Mouse (Mus musculus) ES-E14 (cell line): Measurements from ENCODE around the gene Rbfox3. TPM values are rescaled to one million over a fixed set of nuclear protein-coding genes. Genes with fewer than 3 reads are reported as not detected.

Experiments
- DNase-seq: peaks from one replicate; pipeline ENCODE4 v3.0.0-alpha.2; 2013; ENCODE audit warnings: low read depth, low spot score
- H3K27ac ChIP-seq: 2 replicates; pipeline ENCODE4 v1.5.1; 2012; ENCODE audit warnings: low read depth, mild to moderate bottlenecking, low read length, moderate library complexity, mixed read lengths; ENCODE audit not compliant: poor library complexity, insufficient read depth, severe bottlenecking
- H3K36me3 ChIP-seq: 2 replicates; pipeline ENCODE4 v1.6.1; 2012; ENCODE audit warnings: mild to moderate bottlenecking, low read length, moderate library complexity, mixed read lengths; ENCODE audit not compliant: control insufficient read depth, poor library complexity, insufficient read depth, severe bottlenecking
- H3K4me1 ChIP-seq, 2 experiments: fragments of 150-350 bp in 1 of 2; sonication (generic) in 1 of 2; 2 replicates each; pipeline ENCODE4 v1.6.1; 2012; ENCODE audit warnings: low read length in 2 of 2, mild to moderate bottlenecking in 1 of 2, mixed read lengths in 1 of 2; ENCODE audit not compliant: control insufficient read depth in 2 of 2, insufficient read depth in 2 of 2, poor library complexity in 1 of 2
- H3K4me3 ChIP-seq, 2 experiments: fragments of 150-350 bp in 1 of 2; sonication (generic) in 1 of 2; 2 replicates each; pipeline ENCODE4 v1.5.1; 2012; ENCODE audit warnings: low read length in 2 of 2, low read depth in 1 of 2, mild to moderate bottlenecking in 1 of 2, mixed read lengths in 1 of 2; ENCODE audit not compliant: insufficient read depth in 1 of 2, poor library complexity in 1 of 2, severe bottlenecking in 1 of 2
- H3K9ac ChIP-seq: 2 replicates; pipeline ENCODE4 v1.6.1; 2012; ENCODE audit warnings: low read depth, mild to moderate bottlenecking, low read length, mixed read lengths; ENCODE audit not compliant: poor library complexity, insufficient read depth, severe bottlenecking
- H3K9me3 ChIP-seq: fragments of 150-350 bp; sonication (generic); 2 replicates; pipeline ENCODE4 v1.6.1; 2012; ENCODE audit warnings: low read depth, mild to moderate bottlenecking, low read length; ENCODE audit not compliant: control insufficient read depth, insufficient read depth
- CHD2 ChIP-seq: IDR thresholded peaks from 2 replicates; pipeline ENCODE4 v1.6.1; 2014; ENCODE audit warnings: mild to moderate bottlenecking, low read depth, low read length, inconsistent platforms
- HCFC1 ChIP-seq: IDR thresholded peaks from 2 replicates; pipeline ENCODE4 v1.6.1; 2012; ENCODE audit warnings: low read length, inconsistent platforms, borderline replicate concordance; ENCODE audit not compliant: insufficient read depth
- MAFK ChIP-seq: IDR thresholded peaks from 2 replicates; pipeline ENCODE4 v1.6.1; 2014; ENCODE audit warnings: mild to moderate bottlenecking, low read depth, low read length, inconsistent platforms; ENCODE audit not compliant: insufficient read depth
- ZC3H11A ChIP-seq: IDR thresholded peaks from 2 replicates; pipeline ENCODE4 v1.6.1; 2012; ENCODE audit warnings: low read depth, mild to moderate bottlenecking, inconsistent platforms, low read length, borderline replicate concordance
- ZNF384 ChIP-seq: IDR thresholded peaks from 2 replicates; pipeline ENCODE4 v1.6.1; 2012; ENCODE audit warnings: low read depth, low read length, inconsistent platforms
- in situ Hi-C, 2 experiments: fragments of 600-800 bp; cut with MboI; formaldehyde crosslinking; loops; one replicate each; pipeline ENCODE4 v1.15.1; 2025; ENCODE audit warnings: low sequenced_read_pairs in 2 of 2, inconsistent platforms in 1 of 2; ENCODE audit not compliant: unreplicated experiment in 2 of 2
- total RNA-seq: library from RNA; depleted of rRNA; stranded (reverse); fragments of 300-350 nt; gene quantifications from 2 replicates; pipeline ENCODE4 v1.2.3, GENCODE M21; 2012

Rbfox3 gene
- total RNA-seq, 1 experiment, result 0.45 TPM

GRCm38 (mm10) chr11:118714601-118715524 is 196.5 kb downstream of the Rbfox3 start:
- H3K36me3 ChIP-seq, result no peaks in the 10 kb centered on the region
- in situ Hi-C loops, result no loop called here
- no peak for DNase-seq
- TF ChIP-seq ZNF384 (no peak), MAFK (no peak), CHD2 (no peak), HCFC1 (no peak), ZC3H11A (no peak)
- H3K9me3 ChIP-seq, result no peaks in the 10 kb centered on the region
- no peak overlapping the region for H3K9ac ChIP-seq
- H3K4me1 ChIP-seq, result no peaks in the 10 kb centered on the region
- no peak overlapping the region for H3K4me3 ChIP-seq
- no peak overlapping the region for H3K27ac ChIP-seq

DNA sequence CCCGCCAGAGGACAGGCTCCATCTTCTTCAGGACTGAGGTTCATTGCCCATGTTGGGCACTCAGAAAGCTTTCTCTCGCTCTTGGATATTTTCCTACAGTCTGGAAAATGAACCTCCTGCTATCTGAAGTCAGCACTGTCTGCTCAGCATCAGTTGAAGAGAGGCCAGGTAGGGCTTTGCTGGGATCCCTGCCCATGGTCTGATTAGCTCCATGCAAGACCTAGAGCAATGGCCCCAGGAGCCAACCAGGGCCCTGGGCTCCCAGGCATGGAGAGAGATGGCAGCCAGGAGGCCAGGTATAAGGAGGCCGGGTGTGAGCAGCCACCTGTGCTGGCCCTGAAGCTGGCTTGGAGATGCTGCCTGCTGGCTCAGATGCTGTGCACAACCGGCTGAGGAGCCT is 198.6 kb downstream of the Rbfox3 start:
- Histone ChIP-seq H3K4me1 (no peaks in the 10 kb centered on the region), H3K36me3 (no peaks in the 10 kb centered on the region), H3K9ac (no peak overlapping the region), H3K27ac (no peak overlapping the region), H3K4me3 (no peak overlapping the region), H3K9me3 (no peaks in the 10 kb centered on the region)
- DNase-seq, result no peak
- TF ChIP-seq ZNF384 (no peak), HCFC1 (no peak), ZC3H11A (no peak), MAFK (no peak)
- in situ Hi-C loops, result no loop called here

DNA sequence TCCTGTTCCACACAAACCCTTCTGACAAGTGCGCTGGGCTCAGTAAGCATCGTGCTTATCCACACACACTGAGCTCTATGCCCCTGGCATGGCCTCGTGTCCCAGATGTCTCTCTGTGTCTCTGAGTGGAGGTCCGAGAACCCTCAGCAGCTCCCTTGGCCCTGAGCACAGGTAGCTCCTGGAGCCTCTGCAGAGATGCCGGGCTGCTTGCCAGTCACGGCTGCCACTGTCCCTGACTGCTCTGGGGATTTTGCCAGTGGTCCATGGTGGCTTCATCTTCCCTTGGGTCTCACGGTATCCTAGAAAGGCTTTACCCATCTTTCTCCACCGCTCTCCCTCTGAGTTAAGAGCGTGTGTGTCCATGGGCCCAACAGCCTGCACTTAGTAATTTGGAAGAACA is 199.3 kb downstream of the Rbfox3 start:
- H3K4me1 ChIP-seq, result no peaks in the 10 kb centered on the region
- H3K27ac ChIP-seq, result no peak overlapping the region
- H3K9me3 ChIP-seq, result no peaks in the 10 kb centered on the region
- in situ Hi-C loops, result no loop called here
- H3K9ac ChIP-seq, result no peak overlapping the region
- H3K36me3 ChIP-seq, result no peaks in the 10 kb centered on the region
- DNase-seq, result no peak
- TF ChIP-seq ZC3H11A (no peak), CHD2 (no peak), MAFK (no peak), ZNF384 (no peak), HCFC1 (no peak)
- no peak overlapping the region for H3K4me3 ChIP-seq

DNA sequence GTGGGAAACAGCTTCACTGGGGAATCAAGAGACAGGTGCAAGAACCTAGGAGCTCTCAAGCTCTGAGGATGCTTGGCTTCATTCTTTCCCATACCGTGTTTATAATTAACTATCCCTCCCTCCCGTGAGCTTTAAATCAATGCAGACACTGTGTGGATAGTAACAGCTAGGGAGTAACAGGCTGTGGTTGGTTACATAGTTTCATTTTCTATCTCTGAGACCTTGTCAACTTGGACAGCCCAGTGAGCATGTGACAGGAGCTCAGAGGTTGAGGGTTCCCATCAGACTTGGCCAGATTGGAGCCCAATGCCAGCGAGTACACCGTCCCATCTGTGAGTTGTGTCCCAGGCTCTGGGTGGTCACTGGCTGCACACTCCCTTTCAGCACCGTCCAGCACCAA is 201.4 kb downstream of the Rbfox3 start:
- in situ Hi-C loops, result no loop called here
- no peak for DNase-seq
- no peaks in the 10 kb centered on the region for H3K4me1 ChIP-seq
- H3K9ac ChIP-seq, result no peak overlapping the region
- TF ChIP-seq HCFC1 (no peak), CHD2 (no peak), ZC3H11A (no peak), ZNF384 (no peak), MAFK (no peak)
- no peaks in the 10 kb centered on the region for H3K36me3 ChIP-seq
- no peak overlapping the region for H3K4me3 ChIP-seq
- no peaks in the 10 kb centered on the region for H3K9me3 ChIP-seq
- no peak overlapping the region for H3K27ac ChIP-seq
